Comparison of ENCODE assay signal across 7 mouse cellular contexts in genomic region chrX:153831951-153832561, GRCm38 (mm10). TPM values are rescaled to one million over a fixed set of nuclear protein-coding genes. Genes with fewer than 3 reads are reported as not detected.
DNase-seq lines count a peak whose midpoint lies in the region; TF ChIP-seq lines count a peak whose summit lies in the region.

TSS of gene Spin2c (plus strand) at chrX:153832225.

- H3K4me1 ChIP-seq in heart, adult 2 months (ENCODE audit: control insufficient read depth, insufficient read depth, low read length) = no peaks in the 10 kb centered on the region
- H3K4me1 ChIP-seq in midbrain, embryonic 10.5 days = peaks cover 3% of the 10 kb centered on the region; the same call in 1 of the 2 replicates

- H3K79me2 ChIP-seq in heart, adult 2 months (replicated peaks; ENCODE audit: control insufficient read depth, insufficient read depth, low read length) = no peaks in the 10 kb centered on the region

- H3K9me3 ChIP-seq in midbrain, embryonic 10.5 days (replicated peaks) = no peaks in the 10 kb centered on the region

- H3K9ac ChIP-seq in heart, adult 2 months (ENCODE audit: low read depth, low read length) = peak within 1 kb of the TSS; percentile 19; the same call in 1 of the 2 replicates

- H3K27me3 ChIP-seq in heart, adult 2 months (ENCODE audit: control insufficient read depth, insufficient read depth, low read length) = no peaks in the 10 kb centered on the region
- H3K27me3 ChIP-seq in midbrain, embryonic 10.5 days (ENCODE audit: low read depth, poor library complexity, severe bottlenecking) = no peaks in the 10 kb centered on the region

- TF ChIP-seq CTCF in heart, adult 2 months (IDR thresholded peaks at IDR 0.05) = no peak

- no peak within 1 kb of the TSS for H3K27ac ChIP-seq in heart, adult 2 months
- H3K27ac ChIP-seq in midbrain, embryonic 10.5 days (replicated peaks) = peak within 1 kb of the TSS; percentile 68

- H3K4me3 ChIP-seq in heart, adult 2 months = peak within 1 kb of the TSS; percentile 46
- H3K4me3 ChIP-seq in midbrain, embryonic 10.5 days = peak within 1 kb of the TSS; percentile 62

- 13% methylated on average over 23 of the region's 23 CpGs for WGBS in heart, adult 2 months
- WGBS in midbrain, embryonic 10.5 days = 13% methylated on average over 23 of the region's 23 CpGs

- intact Hi-C loops in heart, adult 2 months (cut with DNase I) = no loop called here
- intact Hi-C loops in left cerebral cortex, postnatal 36 days (cut with DNase I) = no loop called here

- TF ChIP-seq EP300 in heart, adult 2 months (IDR thresholded peaks at IDR 0.05; ENCODE audit: insufficient read depth, low read depth, low read length) = no peak

- DNase-seq in adrenal gland, postnatal 14 days = peak; percentile 47
- DNase-seq in embryo, embryonic 10.5 days (ENCODE audit: low spot score) = peak; percentile 73
- peak; percentile 19 to 35 for DNase-seq in heart, adult 2 months
- DNase-seq in kidney, adult 18-20 months = peak; percentile 41
- peak; percentile 35 to 41 for DNase-seq in left cerebral cortex, postnatal 36 days (ENCODE audit: low spot score in 2 of 2)
- DNase-seq in midbrain, embryonic 10.5 days (ENCODE audit: low spot score) = peak; percentile 54
- peak; percentile 1 for DNase-seq in skeletal muscle tissue, adult 2 months (ENCODE audit: low read depth, low spot score)

- TF ChIP-seq POLR2A in heart, adult 2 months (IDR thresholded peaks at IDR 0.05; ENCODE audit: insufficient read depth, low read depth, low read length) = no peak

- H3K36me3 ChIP-seq in heart, adult 2 months (ENCODE audit: control insufficient read depth, insufficient read depth, low read length) = no peaks in the 10 kb centered on the region
- no peaks in the 10 kb centered on the region for H3K36me3 ChIP-seq in midbrain, embryonic 10.5 days

RNA-seq across cellular contexts. Expression of gene Spin2c, which starts in this region (rescaled TPM):
- 0.78 and 0.86 TPM in 2 replicates for total RNA-seq in adrenal gland, postnatal 14 days (2021)
- not detected for total RNA-seq in heart, adult 2 months (2021)
- polyA plus RNA-seq in heart, adult 2 months (2012; rRNA removed) = not detected in 2 replicates
- 1 to 10 TPM; 6.7 to 7.2 TPM for total RNA-seq in left cerebral cortex, postnatal 36 days (2021)
- 12.2 and 16.3 TPM in 2 replicates for polyA plus RNA-seq in midbrain, embryonic 10.5 days (2016; fragmentation: Nextera tagmentation; extraction: Ambion mirVana)

Comparison
In these comparisons a context has a peak if more than half of its experiments do, and no peak if none do; other contexts are left out.
1. RNA of gene Spin2c (polyA plus RNA-seq): 12.2 to 16.3 TPM in midbrain, embryonic 10.5 days; not detected in heart, adult 2 months; every median in the first group is over 10 times any median in the second.
2. Peak in DNase-seq in adrenal gland, postnatal 14 days; RNA of the gene not detected or under 1 TPM.
3. Peak in DNase-seq, H3K4me3 ChIP-seq and H3K9ac ChIP-seq in heart, adult 2 months; RNA of the gene not detected or under 1 TPM.
4. DNase-seq: peak in every context shown above with its lines; median percentile 73 in embryo, embryonic 10.5 days; 54 in midbrain, embryonic 10.5 days; 47 in adrenal gland, postnatal 14 days; 41 in kidney, adult 18-20 months; 38 in left cerebral cortex, postnatal 36 days; 27 in heart, adult 2 months; 1 in skeletal muscle tissue, adult 2 months.